Mouse (Mus musculus) stomach, postnatal 0 days (tissue): ENCODE results near the gene Polr3b. TPM values are rescaled to one million over a fixed set of nuclear protein-coding genes. Genes with fewer than 3 reads are reported as not detected.
A peak's percentile ranks its signal among the peaks of the same experiment; 100 is the strongest.

Source experiments
- ATAC-seq: fragments of 200-750 bp; cut with Nextera tagmentation; 2 replicates; pipeline ENCODE4 v1.8.0; 2017; ENCODE audit not compliant: low FRiP score, low TSS enrichment
- DNase-seq: peaks from one replicate; pipeline ENCODE4 v3.0.0-alpha.2; 2016; ENCODE audit warnings: low spot score
- H3K27ac ChIP-seq: fragments of 300-500 bp; sonication (generic); replicated peaks from 2 replicates; pipeline ENCODE4 v1.5.1; 2014; ENCODE audit warnings: mild to moderate bottlenecking, control low read depth
- H3K27me3 ChIP-seq: fragments of 300-500 bp; sonication (generic); 2 replicates; pipeline ENCODE4 v1.6.1; 2014; ENCODE audit warnings: low read length; ENCODE audit not compliant: control insufficient read depth, insufficient read depth
- H3K36me3 ChIP-seq: fragments of 300-500 bp; sonication (generic); 2 replicates; pipeline ENCODE4 v1.6.1; 2014; ENCODE audit warnings: low read length, mixed read lengths; ENCODE audit not compliant: control insufficient read depth, insufficient read depth
- H3K4me1 ChIP-seq: fragments of 300-500 bp; sonication (generic); replicated peaks from 2 replicates; pipeline ENCODE4 v1.6.1; 2014; ENCODE audit warnings: antibody characterized with exemption; ENCODE audit not compliant: control insufficient read depth, insufficient read depth
- H3K4me2 ChIP-seq: fragments of 300-500 bp; sonication (generic); replicated peaks from 2 replicates; pipeline ENCODE4 v1.6.1; 2014; ENCODE audit warnings: low read depth, mild to moderate bottlenecking, control low read depth, moderate library complexity
- H3K4me3 ChIP-seq: fragments of 300-500 bp; sonication (generic); 2 replicates; pipeline ENCODE4 v1.5.1; 2014; ENCODE audit warnings: low read depth, low read length, control low read depth
- H3K9ac ChIP-seq: fragments of 300-500 bp; sonication (generic); 2 replicates; pipeline ENCODE4 v1.6.1; 2014; ENCODE audit warnings: mild to moderate bottlenecking, low read length, control low read depth, mixed read lengths
- H3K9me3 ChIP-seq: fragments of 300-500 bp; sonication (generic); 2 replicates; pipeline ENCODE4 v1.6.1; 2016; ENCODE audit warnings: low read length; ENCODE audit not compliant: control insufficient read depth
- CTCF ChIP-seq: IDR thresholded peaks from 2 replicates; pipeline ENCODE4 v1.5.1; 2016; ENCODE audit warnings: antibody characterized with exemption, low read depth, mild to moderate bottlenecking, moderate library complexity
- EP300 ChIP-seq: optimal IDR thresholded peaks from 2 replicates; pipeline ENCODE3; 2016; ENCODE audit warnings: antibody characterized with exemption
- WGBS: fragments of 180-500 bp; shearing (Covaris S2); extraction: QIAGEN DNeasy Blood & Tissue Kit; methylation state at CpG from one replicate; pipeline ENCODE4 v1.1.7; 2014; 5-methylcytosine and 5-hydroxymethylcytosine counted together
- polyA plus RNA-seq: library from polyadenylated mRNA; unstranded; fragments of >200 nt; fragmentation: Nextera tagmentation; extraction: Ambion mirVana; gene quantifications from 2 replicates; pipeline ENCODE4 v1.2.1, GENCODE M21; 2015

Gene Polr3b
- polyA plus RNA-seq, 1 experiment from 2014 or later: 4.9 TPM

- Histone ChIP-seq H3K36me3 (no peaks in the 10 kb centered on the region), H3K4me2 (no peak overlapping the region), H3K4me1 (0 out of 2 replicates have a peak, but pooled peaks cover 2% of the 10 kb centered on the region), H3K27ac (no peak overlapping the region), H3K27me3 (peaks cover 35% of the 10 kb centered on the region), H3K9me3 (no peaks in the 10 kb centered on the region), H3K9ac (no peak overlapping the region), H3K4me3 (no peak overlapping the region)
- no peak for ATAC-seq
- DNase-seq: no peak
- 5% methylated on average over 51 of the region's 51 CpGs for WGBS
- TF ChIP-seq EP300: no peak
- TF ChIP-seq CTCF: no peak
These were observed 136.7 kb downstream of the Polr3b start for GRCm38 (mm10) chr10:84758483-84759431.

GRCm38 (mm10) chr10:84759511-84760117 lies 137.5 kb downstream of the Polr3b start:
- DNase-seq (no peak), ATAC-seq (no peak; the same call in 1 of the 2 replicates)
- H3K4me3 ChIP-seq: peak overlapping the region; percentile 11; the same call in 1 of the 2 replicates
- H3K36me3 ChIP-seq: no peaks in the 10 kb centered on the region
- TF ChIP-seq CTCF (no peak), EP300 (no peak)
- no peaks in the 10 kb centered on the region for H3K9me3 ChIP-seq
- H3K4me2 ChIP-seq: peak overlapping the region; percentile 28; the same call in 1 of the 2 replicates
- H3K9ac ChIP-seq: no peak overlapping the region
- WGBS: 17% methylated on average over 16 of the region's 16 CpGs
- 0 out of 2 replicates have a peak, but pooled peaks cover 2% of the 10 kb centered on the region for H3K4me1 ChIP-seq
- H3K27ac ChIP-seq: no peak overlapping the region
- peaks cover 32% of the 10 kb centered on the region for H3K27me3 ChIP-seq

DNA sequence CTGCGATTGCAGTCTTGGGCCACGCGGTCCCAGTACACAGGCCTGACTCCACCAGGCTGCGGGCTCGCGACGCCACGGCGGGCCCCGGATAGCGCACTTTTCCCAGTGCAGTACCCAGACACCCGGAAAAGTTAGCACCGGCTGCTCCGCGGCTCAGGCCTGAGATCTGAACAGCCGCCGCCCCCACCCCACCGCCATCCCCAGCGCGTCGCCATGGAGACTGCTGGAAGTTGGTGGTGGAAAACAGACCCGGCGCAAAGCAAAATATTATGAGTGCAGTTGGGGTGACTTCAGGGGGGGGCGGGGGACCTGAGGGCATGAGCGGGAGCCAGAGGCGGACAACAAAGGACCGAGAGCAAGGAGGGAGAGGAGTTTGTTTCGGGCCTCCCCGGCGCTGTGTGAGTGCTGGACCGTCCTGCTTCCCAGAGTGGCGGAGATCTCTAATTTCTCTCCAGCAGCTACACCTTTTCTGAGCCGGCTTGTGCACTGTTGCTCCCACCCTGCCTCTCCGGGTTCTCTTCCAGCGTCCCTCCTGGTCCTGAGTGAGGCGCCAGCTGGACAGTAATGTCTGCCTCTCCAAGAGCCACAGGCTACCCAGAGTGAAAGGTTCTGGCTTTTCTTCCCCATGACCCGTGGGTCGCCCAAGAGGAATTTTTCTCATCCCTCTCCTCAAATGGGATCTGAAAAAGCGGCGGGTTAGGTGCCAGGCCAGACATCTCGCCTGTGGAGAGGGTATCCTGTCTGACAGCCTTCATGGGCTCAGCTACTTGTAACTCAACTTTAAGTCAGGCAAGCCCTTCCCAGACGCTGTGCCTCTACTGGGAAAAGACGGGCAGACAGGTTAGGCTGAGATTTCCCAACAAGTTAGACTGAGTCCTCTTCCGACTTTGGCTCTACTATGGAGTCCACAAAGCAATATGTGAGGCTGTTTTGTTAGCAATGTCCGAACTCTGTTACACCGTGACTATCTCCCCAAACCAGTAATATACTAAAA lies 138.3 kb downstream of the Polr3b start:
- ATAC-seq: peak; percentile 21; the same call in 1 of the 2 replicates
- Histone ChIP-seq H3K9me3 (no peaks in the 10 kb centered on the region), H3K9ac (no peak overlapping the region)

DNA sequence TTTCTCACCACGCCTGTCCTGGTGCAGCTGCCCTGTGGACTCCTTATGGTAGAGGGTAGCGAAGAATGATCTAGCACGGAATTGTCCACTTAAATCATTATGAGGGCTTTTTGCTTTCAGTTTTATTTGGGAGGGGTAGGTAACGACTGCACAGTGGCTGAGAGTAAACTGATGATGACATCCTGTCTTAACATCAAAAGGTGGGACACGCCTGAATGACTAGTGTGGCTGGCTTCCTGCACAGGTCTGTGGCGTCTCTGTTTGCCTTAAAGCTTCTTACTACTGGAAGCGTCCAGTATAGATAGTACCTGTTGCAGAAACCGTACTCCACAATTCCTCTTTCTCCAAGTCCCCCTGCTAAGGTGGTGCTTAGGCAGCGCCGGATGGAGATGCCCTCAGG lies 146.7 kb downstream of the Polr3b start:
- no peak overlapping the region for H3K9ac ChIP-seq
- no peaks in the 10 kb centered on the region for H3K4me1 ChIP-seq
- no peak overlapping the region for H3K4me2 ChIP-seq
- no peaks in the 10 kb centered on the region for H3K9me3 ChIP-seq
- ATAC-seq (no peak), DNase-seq (no peak)
- no peaks in the 10 kb centered on the region for H3K27me3 ChIP-seq
- no peak overlapping the region for H3K4me3 ChIP-seq
- H3K27ac ChIP-seq: no peak overlapping the region
- 73% methylated on average over 10 of the region's 10 CpGs for WGBS
- H3K36me3 ChIP-seq: no peaks in the 10 kb centered on the region
- no peak for TF ChIP-seq EP300
- TF ChIP-seq CTCF: no peak

More for the DNA sequence above, 138.3 kb downstream of the Polr3b start:
- DNase-seq: peak; percentile 21
- no peaks in the 10 kb centered on the region for H3K4me1 ChIP-seq
- 9% methylated on average over 46 of the region's 46 CpGs for WGBS
- H3K27ac ChIP-seq: no peak overlapping the region
- H3K4me2 ChIP-seq: peak overlapping the region; percentile 28
- H3K27me3 ChIP-seq: peaks cover 31% of the 10 kb centered on the region
- H3K4me3 ChIP-seq: peak overlapping the region; percentile 11
- no peaks in the 10 kb centered on the region for H3K36me3 ChIP-seq
- TF ChIP-seq EP300 (no peak), CTCF (no peak)

GRCm38 (mm10) chr10:84772380-84773130 lies 150.5 kb downstream of the Polr3b start:
- WGBS: 72% methylated on average over 4 of the region's 4 CpGs
- Histone ChIP-seq H3K4me3 (no peak overlapping the region), H3K4me1 (no peaks in the 10 kb centered on the region), H3K4me2 (no peak overlapping the region), H3K36me3 (no peaks in the 10 kb centered on the region), H3K27ac (no peak overlapping the region), H3K27me3 (no peaks in the 10 kb centered on the region), H3K9me3 (no peaks in the 10 kb centered on the region), H3K9ac (no peak overlapping the region)
- no peak for ATAC-seq
- DNase-seq: no peak
- TF ChIP-seq CTCF (no peak), EP300 (no peak)
